Mouse (Mus musculus) 416B (cell line): Measurements from ENCODE around the gene Taco1.

Experiments used
- DNase-seq: peaks from one replicate; pipeline ENCODE4 v3.0.0; 2011; ENCODE audit warnings: low read depth

Taco1 gene

GRCm38 (mm10) chr11:106061311-106061710 is 4.5 kb upstream of the Taco1 start:
- DNase-seq = peak; percentile 43

DNA sequence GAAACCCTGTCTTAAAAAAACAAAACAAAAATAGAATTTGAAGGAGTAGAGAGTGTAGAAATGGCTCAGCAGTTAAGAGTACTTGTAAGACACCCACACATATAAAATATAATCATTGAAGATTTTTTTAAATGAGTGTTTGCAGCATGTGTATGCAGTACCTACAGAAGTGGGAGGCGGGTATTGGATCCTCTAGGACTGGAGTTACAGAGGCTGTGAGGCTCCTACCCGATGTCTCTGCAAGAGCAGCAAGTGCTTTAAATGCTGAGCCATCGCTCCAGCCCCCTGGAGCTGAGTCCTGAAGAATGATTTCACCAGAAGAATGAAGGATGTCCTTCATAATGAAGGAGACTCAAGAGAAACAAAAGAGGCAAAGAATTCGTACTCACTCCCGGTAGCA is 2.1 kb upstream of the Taco1 start:
- no peak for DNase-seq

DNA sequence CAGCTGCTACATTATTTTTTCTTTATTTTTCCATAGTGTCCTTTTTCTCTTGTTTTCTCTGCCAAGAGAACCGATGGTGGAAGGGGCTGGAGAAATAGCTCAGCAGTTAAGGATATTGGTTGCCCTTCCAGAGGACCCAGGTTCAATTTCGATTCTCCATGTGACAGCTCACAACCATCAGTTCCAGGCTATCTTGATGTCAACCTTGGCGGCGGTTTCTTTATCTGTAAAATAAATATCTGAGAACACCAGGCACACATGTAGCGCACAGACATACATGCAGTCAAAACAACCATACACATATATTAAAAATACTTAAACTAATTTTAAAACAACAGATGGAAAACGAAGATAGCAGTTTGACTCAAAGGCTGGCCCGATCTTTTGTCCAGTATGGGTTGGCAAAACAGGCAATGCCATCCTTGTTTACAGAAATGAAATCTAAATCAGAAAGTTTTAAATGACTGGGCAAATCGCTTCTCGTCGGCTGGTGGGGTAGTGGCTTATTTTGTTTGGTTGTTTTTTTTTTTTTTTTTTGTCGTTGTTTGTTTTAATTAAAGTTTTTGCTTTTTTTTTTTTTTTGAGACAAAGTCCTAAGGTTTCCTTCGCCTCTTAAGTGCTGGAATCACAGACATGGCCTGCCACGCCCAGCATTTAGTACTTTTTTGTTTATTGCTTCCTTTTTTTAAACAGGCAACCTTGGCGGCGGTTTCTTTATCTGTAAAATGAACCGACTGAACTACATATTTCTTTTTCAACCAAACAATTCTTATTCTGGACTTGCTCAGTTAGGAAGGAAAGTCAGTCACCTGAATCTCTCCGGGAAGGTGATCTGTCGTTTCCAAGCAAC is 563 bp upstream of the Taco1 start:
- DNase-seq = no peak

DNA sequence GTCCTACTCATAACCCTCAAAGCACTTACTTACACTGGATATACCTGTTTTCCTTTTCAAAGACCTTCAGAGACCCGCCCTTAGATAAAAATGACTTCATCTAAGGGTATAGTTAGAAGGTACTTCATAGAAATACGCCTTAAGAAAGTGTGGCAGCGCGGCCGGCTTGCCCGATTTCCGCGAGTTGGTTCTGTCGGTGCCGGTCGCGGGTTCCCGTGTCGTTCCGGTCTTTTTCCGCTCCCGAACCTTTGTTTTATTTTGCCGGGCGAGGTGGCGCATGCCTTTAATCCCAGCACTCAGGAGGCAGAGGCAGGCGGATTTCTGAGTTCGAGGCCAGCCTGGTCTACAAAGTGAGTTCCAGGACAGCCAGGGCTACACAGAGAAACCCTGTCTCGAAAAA is 755 bp downstream of the Taco1 start:
- DNase-seq = peak; percentile 85

DNA sequence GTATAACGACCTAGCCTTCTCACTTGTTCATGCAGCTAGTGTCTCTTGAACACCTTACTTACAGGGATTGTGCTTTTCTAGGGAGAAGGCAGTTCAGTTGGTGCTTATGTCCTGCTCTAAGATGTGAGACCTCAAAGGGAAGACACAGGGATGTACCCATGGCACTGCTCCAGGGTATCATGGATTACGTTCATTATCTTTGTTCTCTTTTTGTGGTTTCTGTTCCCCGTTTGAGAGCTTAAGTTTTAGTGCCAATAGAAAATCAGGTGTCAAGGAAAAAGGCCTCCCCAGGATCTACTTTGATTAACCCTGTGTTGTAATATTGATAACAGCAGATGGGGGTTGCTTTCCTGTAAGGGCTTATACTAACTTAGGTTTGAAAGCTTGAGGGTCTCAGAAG is 7.9 kb downstream of the Taco1 start:
- no peak for DNase-seq

- DNase-seq = peak; percentile 89
Measured at GRCm38 (mm10) chr11:106076321-106076720, 10.5 kb downstream of the Taco1 start.

DNA sequence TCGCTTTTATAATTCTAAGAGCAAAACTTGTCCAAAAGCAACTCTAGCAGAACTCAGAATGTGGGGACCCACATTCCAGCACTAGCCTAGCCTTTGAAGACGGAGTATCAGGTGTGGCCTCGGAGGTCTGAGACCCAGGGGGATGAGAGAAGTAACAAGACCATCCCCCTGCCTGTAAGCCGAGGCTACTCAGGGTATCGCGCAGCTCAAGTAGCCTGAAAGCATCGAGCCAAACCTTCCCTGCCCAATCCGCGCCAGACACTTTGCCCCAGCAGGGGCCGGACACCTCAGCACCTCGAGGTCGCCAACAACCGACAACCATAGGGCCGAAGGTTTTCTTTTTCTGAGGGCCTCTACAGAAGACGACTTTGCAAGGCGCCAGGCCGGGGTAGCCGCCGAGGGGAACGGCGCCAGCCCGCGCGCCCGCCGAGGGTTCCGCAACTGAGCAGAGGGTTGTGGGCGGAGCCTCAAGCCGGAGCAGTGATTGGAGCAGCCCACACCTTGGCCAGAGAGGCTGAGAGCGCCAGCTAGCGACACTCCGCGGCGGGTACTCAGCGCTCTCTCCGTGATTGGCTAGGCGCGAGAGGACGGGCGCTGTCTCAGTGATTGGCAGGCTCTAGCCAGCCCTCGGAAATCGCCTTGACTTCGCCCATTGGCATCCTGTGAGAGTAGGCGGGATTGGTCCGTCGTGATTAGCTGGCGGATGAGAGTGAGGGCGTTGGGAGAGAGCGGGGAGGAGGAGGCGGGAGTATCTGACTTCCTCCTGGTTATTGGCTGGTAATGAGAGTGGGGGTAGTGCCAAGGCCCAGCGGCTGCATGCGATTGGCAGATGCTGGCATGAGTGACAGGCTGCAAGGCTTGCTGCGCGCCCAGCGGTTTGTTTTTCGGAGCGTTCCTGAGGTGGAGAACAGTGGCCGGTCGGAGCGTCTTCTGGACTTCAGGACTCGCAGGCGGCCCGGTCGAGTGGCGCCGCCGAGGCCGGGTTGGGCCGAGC is 18.1 kb downstream of the Taco1 start, which contains the start of gene Map3k3:
Gene Map3k3, plus strand, starts transcription at position 906 of the 994 bp plus-strand sequence.
- DNase-seq = peak; percentile 100

DNA sequence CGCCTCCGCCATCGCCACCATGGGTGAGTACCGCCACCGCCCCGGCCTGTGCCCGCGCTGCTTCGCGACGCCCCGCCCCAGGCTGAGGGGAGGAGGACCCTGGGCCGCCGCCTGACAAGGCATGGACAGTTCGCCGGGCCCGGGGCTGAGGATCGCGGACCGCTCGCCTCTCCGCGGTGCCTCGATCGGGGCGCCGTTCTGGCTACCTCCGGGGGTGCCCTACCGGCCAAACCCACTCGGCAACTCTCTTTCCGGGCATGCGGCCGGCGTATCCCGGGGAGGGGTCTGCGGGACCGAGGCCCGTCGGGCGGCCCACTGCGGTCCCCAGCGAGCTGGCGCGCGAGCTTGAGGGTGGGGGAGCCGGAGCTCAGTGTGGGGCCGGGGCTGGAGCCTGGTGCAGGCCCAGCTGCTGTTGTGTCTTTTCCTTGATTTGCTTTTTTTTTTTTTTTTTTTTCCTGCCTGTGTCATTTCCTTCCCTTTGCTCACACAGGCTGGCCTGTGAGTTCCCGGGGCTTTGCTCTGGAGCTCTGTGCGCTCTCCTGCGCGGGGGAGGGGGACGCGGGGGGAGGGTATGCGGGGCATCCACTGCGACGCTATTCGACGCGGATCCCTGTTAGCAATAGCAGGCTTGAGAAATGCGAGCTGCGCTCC is 19.2 kb downstream of the Taco1 start:
- peak; percentile 79 for DNase-seq

- peak; percentile 74 for DNase-seq
Measured at GRCm38 (mm10) chr11:106098223-106098622, 32.4 kb downstream of the Taco1 start.

GRCm38 (mm10) chr11:106102866-106103265 is 37.0 kb downstream of the Taco1 start:
- no peak for DNase-seq

- peak; percentile 41 for DNase-seq
Measured at GRCm38 (mm10) chr11:106106047-106106587, 40.3 kb downstream of the Taco1 start.

- no peak for DNase-seq
Measured at GRCm38 (mm10) chr11:106111688-106112087, 45.8 kb downstream of the Taco1 start.

GRCm38 (mm10) chr11:106122221-106122620 is 56.4 kb downstream of the Taco1 start:
- DNase-seq = peak; percentile 51

GRCm38 (mm10) chr11:106122736-106123135 is 56.9 kb downstream of the Taco1 start:
- peak; percentile 92 for DNase-seq
